Mouse (Mus musculus): Measurements from ENCODE around the gene Itfg1.
"Not testable (repeated sequence)": the region's sequence is repeated elsewhere in the genome, so short reads cannot be mapped to it uniquely, and the experiment has no call there.

Gene Itfg1

GRCm38 (mm10) chr8:85840657-85841488 lies at the start of gene Itfg1, which contains the start of gene Phkb:
Itfg1 (minus strand) TSS chr8:85840921.
Phkb (plus strand) TSS chr8:85840959.
- in situ Hi-C loops (cut with MboI): no loop called here

GRCm38 (mm10) chr8:85884811-85885210 lies 44.1 kb upstream of the Itfg1 start:
- in situ Hi-C loops (cut with MboI): no loop called here

GRCm38 (mm10) chr8:85879624-85880023 lies 38.9 kb upstream of the Itfg1 start:
- in situ Hi-C loops (cut with MboI): no loop called here

- in situ Hi-C loops (cut with MboI): no loop called here
Measured at GRCm38 (mm10) chr8:85877976-85878375, 37.3 kb upstream of the Itfg1 start.

GRCm38 (mm10) chr8:85871660-85872059 lies 30.9 kb upstream of the Itfg1 start:
- in situ Hi-C loops (cut with MboI): no loop called here

- in situ Hi-C loops (cut with MboI): no loop called here
Measured at GRCm38 (mm10) chr8:85862381-85862780, 21.7 kb upstream of the Itfg1 start.

GRCm38 (mm10) chr8:85860612-85861011 lies 19.9 kb upstream of the Itfg1 start:
- in situ Hi-C loops (cut with MboI): no loop called here

- in situ Hi-C loops (cut with MboI): not testable (repeated sequence)
Measured at GRCm38 (mm10) chr8:85857227-85857896, 16.6 kb upstream of the Itfg1 start.

GRCm38 (mm10) chr8:85854220-85855123 lies 13.8 kb upstream of the Itfg1 start:
- in situ Hi-C loops (cut with MboI): no loop called here

- in situ Hi-C loops (cut with MboI): no loop called here
Measured at GRCm38 (mm10) chr8:85845887-85846286, 5.2 kb upstream of the Itfg1 start.

- in situ Hi-C loops (cut with MboI): no loop called here
Measured at GRCm38 (mm10) chr8:85841489-85841795, 721 bp upstream of the Itfg1 start.

- in situ Hi-C loops (cut with MboI): no loop called here
Measured at GRCm38 (mm10) chr8:85839916-85840656, 635 bp downstream of the Itfg1 start.

GRCm38 (mm10) chr8:85813621-85814020 lies 27.1 kb downstream of the Itfg1 start:
- in situ Hi-C loops (cut with MboI): no loop called here

GRCm38 (mm10) chr8:85801408-85801807 lies 39.3 kb downstream of the Itfg1 start:
- in situ Hi-C loops (cut with MboI): no loop called here

GRCm38 (mm10) chr8:85800164-85800563 lies 40.6 kb downstream of the Itfg1 start:
- in situ Hi-C loops (cut with MboI): no loop called here

- in situ Hi-C loops (cut with MboI): not testable (repeated sequence)
Measured at GRCm38 (mm10) chr8:85796392-85796791, 44.3 kb downstream of the Itfg1 start.

GRCm38 (mm10) chr8:85788341-85788740 lies 52.4 kb downstream of the Itfg1 start:
- in situ Hi-C loops (cut with MboI): no loop called here

- in situ Hi-C loops (cut with MboI): no loop called here
Measured at GRCm38 (mm10) chr8:85787909-85788308, 52.8 kb downstream of the Itfg1 start.

GRCm38 (mm10) chr8:85785506-85785905 lies 55.2 kb downstream of the Itfg1 start:
- in situ Hi-C loops (cut with MboI): no loop called here

GRCm38 (mm10) chr8:85783871-85784270 lies 56.9 kb downstream of the Itfg1 start:
- in situ Hi-C loops (cut with MboI): no loop called here

GRCm38 (mm10) chr8:85780091-85780490 lies 60.6 kb downstream of the Itfg1 start:
- in situ Hi-C loops (cut with MboI): no loop called here

GRCm38 (mm10) chr8:85745053-85745452 lies 95.7 kb downstream of the Itfg1 start:
- in situ Hi-C loops (cut with MboI): no loop called here

Measured in mature B cell (primary cell).